Mouse (Mus musculus): ENCODE measurements at regions not wholly inside any gene's neighbourhood (a gene's known extent, or its start where the extent isn't known, plus 50 kb on each side); places are given as distances from the start of the nearest gene placed in this dataset.

- no peak for TF ChIP-seq CTCF (IDR thresholded peaks at IDR 0.05; ENCODE audit: insufficient read depth, low read length)
- no peak for TF ChIP-seq POLR2A (IDR thresholded peaks at IDR 0.05; ENCODE audit: borderline replicate concordance, extremely low read depth, low read depth, low read length)
These were observed 109.1 kb upstream of the Ptbp2 start for GRCm38 (mm10) chr3:119893165-119893910.
